Mouse (Mus musculus) hindbrain, embryonic 11.5 days (tissue): ENCODE measurements around the gene Cbx6. TPM values are rescaled to one million over a fixed set of nuclear protein-coding genes. Genes with fewer than 3 reads are reported as not detected.

ENCODE experiments used
- ATAC-seq: fragments of 200-750 bp; cut with Nextera tagmentation; 2 replicates; pipeline ENCODE4 v1.8.0; 2017; ENCODE audit warnings: mild to moderate bottlenecking, moderate TSS enrichment, moderate library complexity; ENCODE audit not compliant: low FRiP score
- DNase-seq: peaks from one replicate; pipeline ENCODE4 v3.0.0-alpha.2; 2015; ENCODE audit warnings: low spot score
- H3K27ac ChIP-seq: fragments of 300-500 bp; sonication (generic); 2 replicates; pipeline ENCODE4 v1.5.1; 2014; ENCODE audit warnings: mild to moderate bottlenecking, low read depth, low read length
- H3K27me3 ChIP-seq: fragments of 300-500 bp; sonication (generic); 2 replicates; pipeline ENCODE4 v1.6.1; 2014; ENCODE audit warnings: mild to moderate bottlenecking, low read length, moderate library complexity, mixed read lengths; ENCODE audit not compliant: control insufficient read depth, insufficient read depth
- H3K36me3 ChIP-seq: fragments of 300-500 bp; sonication (generic); 2 replicates; pipeline ENCODE4 v1.6.1; 2014; ENCODE audit warnings: mild to moderate bottlenecking, low read length, moderate library complexity, mixed read lengths; ENCODE audit not compliant: control insufficient read depth, insufficient read depth
- H3K4me1 ChIP-seq: fragments of 300-500 bp; sonication (generic); replicated peaks from 2 replicates; pipeline ENCODE4 v1.6.1; 2014; ENCODE audit warnings: low read length, mixed read lengths; ENCODE audit not compliant: control insufficient read depth, insufficient read depth
- H3K4me2 ChIP-seq: fragments of 300-500 bp; sonication (generic); replicated peaks from 2 replicates; pipeline ENCODE4 v1.6.1; 2014; ENCODE audit warnings: mild to moderate bottlenecking, low read depth, low read length
- H3K4me3 ChIP-seq: fragments of 300-500 bp; sonication (generic); 2 replicates; pipeline ENCODE4 v1.5.1; 2014; ENCODE audit warnings: low read depth, low read length
- H3K9ac ChIP-seq: fragments of 300-500 bp; sonication (generic); 2 replicates; pipeline ENCODE4 v1.6.1; 2014; ENCODE audit warnings: low read depth, low read length
- H3K9me3 ChIP-seq: fragments of 300-500 bp; sonication (generic); 2 replicates; pipeline ENCODE4 v1.6.1; 2016; ENCODE audit warnings: low read length; ENCODE audit not compliant: control insufficient read depth
- WGBS: fragments of 180-500 bp; shearing (Covaris S2); extraction: QIAGEN DNeasy Blood & Tissue Kit; methylation state at CpG from one replicate; pipeline ENCODE4 v1.1.7; 2014; 5-methylcytosine and 5-hydroxymethylcytosine counted together
- polyA plus RNA-seq: library from polyadenylated mRNA; unstranded; fragments of >200 nt; fragmentation: Nextera tagmentation; extraction: Ambion mirVana; gene quantifications from 2 replicates; pipeline ENCODE4 v1.2.1, GENCODE M21; 2014

Gene Cbx6
- 10.8 and 14.4 TPM in 2 replicates for polyA plus RNA-seq

DNA sequence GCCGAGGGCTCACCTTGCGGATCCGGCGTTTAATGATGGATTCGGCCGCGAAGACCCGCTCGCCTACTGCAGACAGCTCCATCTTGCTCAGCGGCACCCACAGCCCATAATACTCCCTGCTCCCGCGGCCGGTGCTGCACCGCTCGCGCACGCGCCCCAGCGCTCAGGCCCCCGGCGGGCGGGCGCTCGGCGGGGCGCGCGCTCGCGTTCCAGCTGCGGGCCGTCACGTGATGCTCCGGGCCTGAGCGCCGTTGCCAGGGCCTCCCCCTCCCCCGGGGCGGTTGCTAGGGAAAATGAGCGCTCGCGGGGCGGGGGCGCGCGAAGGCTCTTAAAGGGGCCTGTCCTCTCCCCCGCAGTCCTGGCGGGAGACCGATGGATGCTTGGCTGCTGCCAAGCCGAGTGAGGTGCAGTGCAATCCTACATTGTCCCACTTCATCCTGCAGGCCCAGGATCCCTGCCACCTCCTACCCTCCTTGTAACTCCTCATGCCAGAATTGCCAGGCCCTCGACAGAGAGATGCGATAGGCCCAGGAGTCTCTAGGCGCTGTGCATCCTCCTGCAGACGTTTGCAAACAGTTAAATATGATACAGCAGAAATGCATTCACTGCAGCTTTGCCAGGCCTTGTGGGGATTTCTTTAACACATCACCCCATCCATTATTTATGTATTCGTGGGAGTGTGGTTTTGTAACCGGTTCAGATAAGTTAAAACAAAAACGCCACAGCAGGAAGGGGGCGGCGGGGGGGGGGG lies at the start of gene Cbx6, which contains the start of gene Npcd:
TSS of gene Cbx6 (minus strand) at position 559 of the 751 bp plus-strand sequence.
TSS of gene Npcd (minus strand) at position 108 of the 751 bp plus-strand sequence.
- ATAC-seq (peak; percentile 89), DNase-seq (peak; percentile 99)
- H3K4me1 ChIP-seq = peaks cover 6% of the 10 kb centered on the region; the same call in 1 of the 2 replicates
- under 1% methylated on average over 51 of the region's 58 CpGs for WGBS
- peak within 1 kb of the TSS; percentile 86 for H3K4me2 ChIP-seq
- no peaks in the 10 kb centered on the region for H3K36me3 ChIP-seq
- no peaks in the 10 kb centered on the region for H3K27me3 ChIP-seq
- H3K9me3 ChIP-seq = no peaks in the 10 kb centered on the region
- H3K4me3 ChIP-seq = peak within 1 kb of the TSS; percentile 70
- peak within 1 kb of the TSS; percentile 81 for H3K9ac ChIP-seq
- H3K27ac ChIP-seq = peak within 1 kb of the TSS; percentile 87

DNA sequence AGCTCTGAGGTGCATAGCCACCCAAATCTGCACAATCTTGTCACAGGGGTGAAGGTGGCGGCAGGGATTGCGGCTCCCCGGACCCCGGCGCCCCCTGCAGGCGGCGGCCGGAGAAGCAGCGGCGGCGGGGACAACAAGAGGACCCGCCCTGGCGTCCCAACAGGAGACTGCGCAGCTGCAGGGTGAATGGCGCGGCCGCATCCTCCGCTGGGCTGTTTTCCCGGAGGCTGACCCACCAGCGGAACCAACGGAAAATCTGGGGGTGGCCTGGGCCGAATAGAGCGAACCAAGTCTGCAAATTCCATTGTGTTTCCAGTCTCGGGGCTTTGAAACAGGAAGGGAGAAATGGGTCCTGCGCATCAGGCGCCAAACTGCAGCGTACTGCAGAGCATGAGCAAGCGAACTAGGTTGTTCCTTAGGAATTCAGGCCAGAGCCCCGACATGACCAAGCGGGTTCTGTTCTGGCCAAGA lies 48.9 kb upstream of the Cbx6 start:
- DNase-seq (peak; percentile 97), ATAC-seq (peak; percentile 92)
- H3K27me3 ChIP-seq = no peaks in the 10 kb centered on the region
- no peaks in the 10 kb centered on the region for H3K4me1 ChIP-seq
- H3K9ac ChIP-seq = peak overlapping the region; percentile 69
- H3K4me3 ChIP-seq = peak overlapping the region; percentile 37
- under 1% methylated on average over 30 of the region's 30 CpGs for WGBS
- no peaks in the 10 kb centered on the region for H3K36me3 ChIP-seq
- H3K27ac ChIP-seq = peak overlapping the region; percentile 78
- H3K4me2 ChIP-seq = peak overlapping the region; percentile 52
- no peaks in the 10 kb centered on the region for H3K9me3 ChIP-seq

GRCm38 (mm10) chr15:79882623-79883267 lies 48.3 kb upstream of the Cbx6 start:
- H3K4me1 ChIP-seq = no peaks in the 10 kb centered on the region
- no peaks in the 10 kb centered on the region for H3K27me3 ChIP-seq
- H3K9me3 ChIP-seq = no peaks in the 10 kb centered on the region
- WGBS = 30% methylated on average over 19 of the region's 19 CpGs
- H3K9ac ChIP-seq = peak overlapping the region; percentile 69
- ATAC-seq (peak; percentile 46), DNase-seq (no peak)
- H3K36me3 ChIP-seq = no peaks in the 10 kb centered on the region
- H3K27ac ChIP-seq = 0 out of 2 replicates have a peak overlapping the region, but pooled peaks have one; percentile 78
- peak overlapping the region; percentile 37; the same call in 1 of the 2 replicates for H3K4me3 ChIP-seq
- H3K4me2 ChIP-seq = peak overlapping the region; percentile 52

GRCm38 (mm10) chr15:79880477-79880876 lies 46.0 kb upstream of the Cbx6 start:
- Histone ChIP-seq H3K27ac (no peak overlapping the region), H3K4me3 (no peak overlapping the region), H3K4me2 (no peak overlapping the region), H3K9ac (no peak overlapping the region), H3K4me1 (no peaks in the 10 kb centered on the region), H3K36me3 (no peaks in the 10 kb centered on the region), H3K9me3 (no peaks in the 10 kb centered on the region), H3K27me3 (no peaks in the 10 kb centered on the region)
- ATAC-seq = no peak
- DNase-seq = no peak
- WGBS = 82% methylated on average over 3 of the region's 3 CpGs

GRCm38 (mm10) chr15:79879319-79879718 lies 44.8 kb upstream of the Cbx6 start:
- no peak for ATAC-seq
- Histone ChIP-seq H3K27me3 (no peaks in the 10 kb centered on the region), H3K9me3 (no peaks in the 10 kb centered on the region), H3K4me2 (no peak overlapping the region), H3K36me3 (no peaks in the 10 kb centered on the region), H3K4me1 (no peaks in the 10 kb centered on the region), H3K27ac (no peak overlapping the region), H3K9ac (no peak overlapping the region), H3K4me3 (no peak overlapping the region)
- DNase-seq = no peak
- WGBS = 70% methylated on average over 13 of the region's 13 CpGs

DNA sequence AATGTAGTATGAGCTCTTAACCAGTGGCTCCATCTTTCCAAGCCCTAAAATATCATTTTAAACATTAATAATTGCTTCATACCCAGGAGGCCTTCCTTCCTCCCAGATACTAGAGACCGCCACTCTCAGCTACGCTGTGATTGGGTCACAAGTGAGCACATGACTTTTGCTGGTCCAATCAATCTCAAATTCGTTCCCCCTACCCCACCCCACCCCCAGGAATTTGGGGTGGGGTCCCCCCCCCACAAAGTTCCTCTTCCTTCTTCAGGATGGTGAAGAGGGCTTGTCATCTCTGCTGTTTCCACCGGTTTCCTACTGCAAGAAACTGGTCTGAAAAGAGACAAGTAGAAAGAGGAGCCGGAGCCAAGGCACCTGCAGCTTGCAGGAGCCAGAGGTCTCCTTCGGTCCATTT lies 44.2 kb upstream of the Cbx6 start:
- no peak overlapping the region for H3K4me2 ChIP-seq
- 77% methylated on average over 6 of the region's 6 CpGs for WGBS
- H3K4me1 ChIP-seq = no peaks in the 10 kb centered on the region
- H3K27ac ChIP-seq = no peak overlapping the region
- H3K27me3 ChIP-seq = no peaks in the 10 kb centered on the region
- DNase-seq (no peak), ATAC-seq (no peak)
- H3K4me3 ChIP-seq = no peak overlapping the region
- no peaks in the 10 kb centered on the region for H3K36me3 ChIP-seq
- no peaks in the 10 kb centered on the region for H3K9me3 ChIP-seq
- no peak overlapping the region for H3K9ac ChIP-seq

DNA sequence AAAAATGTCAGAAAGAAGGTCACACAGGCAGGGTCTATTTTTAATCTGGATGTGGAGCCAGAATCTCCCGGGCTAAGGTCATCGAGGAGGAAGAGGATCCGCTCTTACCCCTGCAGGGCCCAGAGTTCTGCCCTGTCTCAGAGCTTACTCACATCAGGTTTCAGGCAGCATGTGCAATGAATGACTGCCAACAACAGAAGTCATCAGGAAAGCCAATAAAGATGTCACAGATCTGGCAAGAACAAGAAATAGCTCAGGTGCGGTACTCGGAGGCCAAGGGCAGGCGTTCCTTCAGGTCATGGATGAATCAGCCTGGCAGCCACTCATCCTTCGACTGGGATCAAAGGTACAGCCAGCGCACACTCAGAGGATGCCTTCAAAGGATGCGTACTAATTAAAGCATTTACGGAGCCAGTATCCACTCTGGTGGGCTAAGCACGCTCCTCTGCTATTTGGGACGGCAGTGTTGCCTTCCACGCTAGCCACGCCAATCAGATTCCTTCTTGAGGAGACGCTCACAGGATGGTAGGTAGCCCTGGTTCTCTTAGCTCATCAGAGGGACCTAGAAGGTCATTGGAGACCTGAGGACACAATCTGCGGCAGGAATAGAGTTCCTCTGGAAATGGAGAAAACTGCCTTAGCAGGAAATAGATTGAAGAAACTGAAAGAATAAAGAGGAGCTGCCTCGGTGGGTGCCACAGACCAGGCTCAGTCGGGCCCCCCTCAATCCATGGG lies 40.9 kb upstream of the Cbx6 start:
- no peak overlapping the region for H3K9ac ChIP-seq
- no peaks in the 10 kb centered on the region for H3K9me3 ChIP-seq
- H3K27me3 ChIP-seq = no peaks in the 10 kb centered on the region
- ATAC-seq (no peak), DNase-seq (no peak)
- no peaks in the 10 kb centered on the region for H3K4me1 ChIP-seq
- H3K4me3 ChIP-seq = no peak overlapping the region
- 94% methylated on average over 18 of the region's 18 CpGs for WGBS
- no peaks in the 10 kb centered on the region for H3K36me3 ChIP-seq
- no peak overlapping the region for H3K27ac ChIP-seq
- H3K4me2 ChIP-seq = no peak overlapping the region

GRCm38 (mm10) chr15:79873995-79874394 lies 39.5 kb upstream of the Cbx6 start:
- Histone ChIP-seq H3K9ac (no peak overlapping the region), H3K4me3 (no peak overlapping the region), H3K27me3 (no peaks in the 10 kb centered on the region), H3K4me2 (no peak overlapping the region), H3K4me1 (no peaks in the 10 kb centered on the region), H3K36me3 (no peaks in the 10 kb centered on the region), H3K9me3 (no peaks in the 10 kb centered on the region), H3K27ac (no peak overlapping the region)
- DNase-seq (no peak), ATAC-seq (no peak)
- 74% methylated on average over 2 of the region's 2 CpGs for WGBS
